Mouse (Mus musculus) splenic B cell, adult 2 months (primary cell): ENCODE data around the gene Taf15.

ENCODE experiments used
- DNase-seq: peaks from one replicate; pipeline ENCODE4 v3.0.0-alpha.2; 2011; ENCODE audit warnings: low read depth, low spot score
- H3K27me3 ChIP-seq: 2 replicates; pipeline ENCODE4 v1.6.1; 2012; ENCODE audit warnings: mild to moderate bottlenecking, low read length, moderate library complexity, mixed read lengths; ENCODE audit not compliant: control insufficient read depth, poor library complexity, insufficient read depth, severe bottlenecking
- H3K36me3 ChIP-seq: 2 replicates; pipeline ENCODE4 v1.6.1; 2012; ENCODE audit warnings: mild to moderate bottlenecking, low read length, moderate library complexity, mixed read lengths; ENCODE audit not compliant: control insufficient read depth, poor library complexity, insufficient read depth, severe bottlenecking

The Taf15 gene

DNA sequence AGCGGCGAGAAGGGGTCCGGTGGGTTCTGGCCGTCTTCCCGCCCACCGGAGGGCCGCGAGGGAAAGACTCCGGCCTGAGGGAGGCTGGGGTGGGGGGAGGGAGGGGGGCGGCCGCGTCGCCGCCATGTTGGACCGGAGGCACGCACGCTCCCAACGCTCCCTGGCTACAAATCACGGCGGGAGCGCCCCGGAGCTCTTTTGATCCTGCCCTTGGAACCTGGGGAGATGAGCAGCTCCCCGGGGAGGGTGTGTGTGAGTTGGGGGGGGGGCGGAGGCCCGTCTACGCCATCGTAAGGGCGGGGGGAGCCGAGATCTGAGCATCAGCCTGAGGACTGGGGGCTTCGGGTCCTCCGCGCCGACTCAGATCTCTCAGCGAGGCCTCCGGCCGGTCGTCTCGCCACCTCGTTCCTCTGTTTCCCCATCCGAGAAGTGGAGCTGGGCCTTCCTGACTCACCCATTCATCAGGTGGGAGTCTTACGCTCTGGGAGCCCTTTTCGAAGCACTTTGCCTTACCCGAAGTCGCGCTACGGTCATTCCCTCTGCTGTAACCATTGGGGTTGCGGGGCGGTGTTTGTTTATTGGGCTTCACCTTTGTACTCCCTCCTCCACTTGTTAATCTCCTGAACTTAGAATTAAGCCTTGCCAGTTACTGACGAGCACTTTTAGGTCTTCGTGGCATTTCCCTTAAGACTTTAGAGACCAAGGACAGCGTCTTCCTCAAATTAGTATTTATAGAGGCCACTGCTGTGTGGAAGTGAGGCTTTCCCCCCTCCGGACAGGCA is 540 bp downstream of the Taf15 start:
- no peaks in the 10 kb centered on the region for H3K27me3 ChIP-seq
- no peaks in the 10 kb centered on the region for H3K36me3 ChIP-seq
- no peak for DNase-seq

DNA sequence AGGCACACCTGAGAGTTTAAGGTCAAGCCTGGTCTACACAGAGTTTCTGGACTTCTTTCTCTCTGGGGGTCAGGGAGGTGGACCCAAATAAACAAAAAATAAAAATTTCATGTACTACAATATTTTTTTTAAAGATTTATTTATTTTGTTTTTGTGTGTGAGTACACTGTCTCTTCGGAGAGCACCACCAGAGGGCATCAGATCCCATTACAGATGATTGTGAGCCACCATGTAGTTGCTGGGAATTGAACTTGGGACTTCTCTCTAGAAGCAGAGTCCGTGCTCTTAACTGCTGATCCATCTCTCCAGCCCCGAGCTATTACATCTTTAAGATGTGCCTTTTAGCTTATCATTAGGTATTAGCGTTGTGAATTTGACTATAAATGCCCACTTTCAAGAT is 18.6 kb downstream of the Taf15 start:
- DNase-seq = peak; percentile 40
- H3K36me3 ChIP-seq = peaks cover 8% of the 10 kb centered on the region; the same call in 1 of the 2 replicates
- no peaks in the 10 kb centered on the region for H3K27me3 ChIP-seq

DNA sequence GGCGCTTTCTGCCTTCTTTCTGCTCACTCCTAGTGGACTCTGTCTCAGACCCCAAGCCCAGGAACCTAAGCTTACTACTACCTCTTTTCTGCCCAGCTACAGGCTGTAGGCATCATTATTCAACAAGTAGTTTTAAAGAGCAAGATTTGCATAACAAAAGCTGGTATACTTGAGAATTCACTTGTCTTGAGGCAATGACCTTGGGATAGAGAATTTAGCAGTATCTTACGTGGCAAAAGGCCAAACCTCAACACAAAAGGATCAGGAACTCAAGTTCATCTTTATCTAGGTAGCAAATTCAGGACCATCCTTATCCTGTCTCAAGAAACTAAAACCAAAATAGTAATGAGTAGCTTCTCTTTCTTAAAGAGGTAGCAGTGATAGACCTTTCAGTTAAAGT is 22.7 kb downstream of the Taf15 start:
- peaks cover 12% of the 10 kb centered on the region; the same call in 1 of the 2 replicates for H3K36me3 ChIP-seq
- no peak for DNase-seq
- H3K27me3 ChIP-seq = no peaks in the 10 kb centered on the region

DNA sequence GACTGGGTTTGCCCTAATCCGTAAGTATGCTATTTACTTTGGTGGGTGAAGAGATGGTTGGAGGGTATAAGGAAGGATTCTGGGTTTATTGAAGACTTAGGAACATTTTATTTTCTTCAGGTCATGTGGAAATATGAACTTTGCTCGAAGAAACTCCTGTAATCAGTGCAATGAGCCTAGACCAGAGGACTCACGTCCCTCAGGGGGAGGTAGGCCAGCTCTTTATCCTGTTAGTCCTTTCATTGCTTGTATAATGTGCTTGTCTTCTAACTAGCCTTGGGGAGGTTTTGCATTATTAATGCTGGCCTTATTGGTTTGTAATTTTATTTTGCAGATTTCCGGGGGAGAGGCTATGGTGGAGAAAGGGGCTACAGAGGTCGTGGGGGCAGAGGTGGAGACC is 31.4 kb downstream of the Taf15 start:
- Histone ChIP-seq H3K27me3 (no peaks in the 10 kb centered on the region), H3K36me3 (peaks cover 14% of the 10 kb centered on the region; the same call in 1 of the 2 replicates)
- no peak for DNase-seq

DNA sequence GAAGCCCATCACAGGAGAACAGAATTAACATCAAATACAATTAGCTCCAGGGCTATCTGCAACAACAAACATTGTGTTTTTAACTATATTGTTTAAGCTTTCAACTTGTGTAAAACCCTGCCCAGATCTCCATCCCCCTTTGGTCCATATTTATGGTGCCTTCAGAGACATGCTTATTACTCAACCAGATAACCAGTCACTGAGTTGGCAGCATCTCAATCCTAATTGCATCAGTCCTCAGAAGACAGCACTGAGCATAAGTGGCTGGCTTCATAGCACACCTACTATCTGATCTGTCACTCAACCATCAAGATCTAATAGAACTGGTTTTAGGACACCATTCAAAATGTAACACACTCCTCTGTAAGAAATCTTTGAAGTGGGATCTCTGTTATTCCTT is 36.6 kb downstream of the Taf15 start:
- no peaks in the 10 kb centered on the region for H3K27me3 ChIP-seq
- DNase-seq = no peak
- peaks cover 2% of the 10 kb centered on the region; the same call in 1 of the 2 replicates for H3K36me3 ChIP-seq

DNA sequence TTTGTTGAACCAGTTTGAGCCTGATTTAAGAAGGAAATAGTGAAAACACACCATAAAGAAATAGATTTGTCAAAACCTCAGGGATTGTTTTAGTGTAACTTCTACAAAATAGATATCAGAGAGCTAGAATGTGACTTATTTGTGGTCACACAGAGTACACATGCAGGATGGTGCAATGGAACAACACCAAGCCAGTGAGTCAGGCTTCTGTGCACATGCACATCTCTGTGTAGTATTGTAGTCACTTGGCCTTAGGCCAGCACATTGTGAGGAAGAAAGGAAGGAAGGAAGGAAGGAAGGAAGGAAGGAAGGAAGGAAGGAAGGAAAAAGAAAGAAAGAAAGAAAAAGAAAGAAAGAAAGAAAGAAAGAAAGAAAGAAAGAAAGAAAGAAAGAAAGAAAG is 44.3 kb downstream of the Taf15 start:
- no peak for DNase-seq
- no peaks in the 10 kb centered on the region for H3K27me3 ChIP-seq
- H3K36me3 ChIP-seq = no peaks in the 10 kb centered on the region; the same call in none of the 2 replicates

DNA sequence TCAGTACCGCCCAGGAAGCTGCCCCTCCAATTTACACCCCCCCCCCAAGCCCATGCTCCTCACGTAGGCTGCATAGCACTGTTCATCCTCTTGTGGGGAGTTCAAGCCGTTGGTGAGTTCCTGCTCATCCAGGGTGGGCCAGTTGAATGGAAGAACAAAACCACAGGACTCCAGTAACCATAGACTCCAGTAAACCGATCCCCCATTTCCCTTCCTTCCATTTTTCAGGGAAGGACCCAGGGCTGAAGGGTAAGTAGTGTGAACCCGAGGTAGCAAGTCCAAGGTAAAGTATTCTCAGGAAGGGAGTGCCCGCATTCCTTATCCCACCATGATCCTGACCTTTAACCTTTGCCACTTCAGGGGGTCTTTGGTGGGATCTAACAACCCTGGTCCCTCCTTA is 45.5 kb downstream of the Taf15 start:
- DNase-seq = no peak
- H3K36me3 ChIP-seq = no peaks in the 10 kb centered on the region; the same call in none of the 2 replicates

DNA sequence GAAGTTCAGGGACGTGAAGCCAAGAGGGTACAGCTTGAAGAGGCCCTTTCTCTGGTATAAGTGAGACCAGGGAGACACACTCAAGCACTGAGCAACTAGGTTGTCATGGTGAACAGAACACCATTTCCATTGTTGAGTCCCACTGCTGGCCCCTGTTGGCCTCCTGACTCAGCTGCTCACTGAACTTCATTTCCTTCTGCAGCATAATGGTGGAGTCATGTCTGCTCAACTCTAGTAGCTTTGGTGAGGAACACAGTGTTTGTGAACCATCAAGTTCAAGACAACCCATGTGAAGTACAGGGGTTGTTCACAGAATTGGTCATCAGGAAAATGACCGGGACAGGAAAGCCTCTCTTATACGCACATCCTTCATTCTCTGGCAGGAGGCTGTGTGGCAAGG is 49.2 kb downstream of the Taf15 start, which contains the start of gene Heatr9:
TSS of gene Heatr9 (minus strand) at position 101 of the 400 bp plus-strand sequence.
- DNase-seq = no peak
- Histone ChIP-seq H3K27me3 (no peaks in the 10 kb centered on the region), H3K36me3 (no peaks in the 10 kb centered on the region)

More for the DNA sequence above, 45.5 kb downstream of the Taf15 start:
- no peaks in the 10 kb centered on the region for H3K27me3 ChIP-seq

DNA sequence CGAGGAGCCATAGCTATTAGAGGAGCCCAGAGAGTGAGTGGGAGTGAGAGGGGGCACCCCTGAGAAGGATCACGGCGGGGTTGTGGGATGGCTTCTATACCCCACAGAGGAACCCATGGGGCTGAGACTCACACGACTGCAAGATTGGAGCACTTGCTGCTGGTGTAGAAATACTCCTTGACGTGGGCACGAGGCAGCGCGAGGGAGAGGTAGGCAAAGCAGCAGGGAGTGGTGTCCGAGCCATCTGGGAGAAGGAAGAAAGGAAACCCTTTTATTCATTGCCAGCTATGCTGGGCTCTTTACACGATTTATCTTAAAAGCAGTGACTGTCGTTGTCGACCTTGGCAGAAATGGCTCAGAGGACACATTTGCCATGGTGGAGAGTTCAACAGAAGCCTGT is 56.1 kb downstream of the Taf15 start:
- H3K36me3 ChIP-seq = no peaks in the 10 kb centered on the region
- no peaks in the 10 kb centered on the region for H3K27me3 ChIP-seq
- no peak for DNase-seq

DNA sequence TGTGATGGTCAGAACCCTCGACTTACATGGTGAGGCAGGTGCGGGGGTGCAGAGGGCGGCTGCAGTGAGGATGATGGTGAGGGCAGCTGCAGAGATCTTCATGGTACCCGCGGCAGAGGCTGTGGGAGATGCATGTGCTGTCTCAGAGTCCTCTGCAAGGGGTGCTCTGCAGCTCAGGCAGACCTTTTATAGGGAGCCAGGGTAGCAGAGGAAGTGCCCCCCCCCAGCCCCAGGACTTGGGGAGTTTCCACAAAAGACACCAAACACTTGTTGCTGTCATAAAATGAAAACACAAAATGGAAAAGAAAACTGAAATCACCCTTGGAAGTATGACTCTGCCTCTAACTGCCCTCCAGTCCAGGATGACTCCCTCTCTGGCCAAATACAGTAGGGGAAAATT is 57.5 kb downstream of the Taf15 start, which contains the start of gene Ccl5:
TSS of gene Ccl5 (minus strand) at position 159 of the 400 bp plus-strand sequence.
- no peaks in the 10 kb centered on the region for H3K27me3 ChIP-seq
- DNase-seq = no peak
- no peaks in the 10 kb centered on the region for H3K36me3 ChIP-seq

DNA sequence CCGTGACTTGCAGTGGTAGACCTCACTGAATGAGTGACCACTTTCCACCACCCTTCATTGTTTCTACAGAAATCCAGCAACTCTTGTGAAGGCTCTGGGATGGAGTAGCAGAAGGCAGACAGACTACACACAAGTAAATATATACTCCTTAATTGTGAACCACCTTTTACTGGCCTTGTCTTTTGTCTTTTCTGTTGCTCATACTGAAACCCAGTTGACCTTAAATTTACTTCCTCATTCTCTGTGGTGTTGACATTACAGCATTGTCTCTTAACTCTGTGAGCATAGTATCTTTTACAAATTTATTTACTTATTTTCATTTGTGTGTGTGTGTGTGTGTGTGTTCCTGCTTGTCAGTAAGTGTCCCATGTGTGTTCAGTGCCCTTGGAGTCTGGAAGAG is 60.3 kb downstream of the Taf15 start:
- Histone ChIP-seq H3K36me3 (no peaks in the 10 kb centered on the region), H3K27me3 (no peaks in the 10 kb centered on the region)
- DNase-seq = peak; percentile 20

DNA sequence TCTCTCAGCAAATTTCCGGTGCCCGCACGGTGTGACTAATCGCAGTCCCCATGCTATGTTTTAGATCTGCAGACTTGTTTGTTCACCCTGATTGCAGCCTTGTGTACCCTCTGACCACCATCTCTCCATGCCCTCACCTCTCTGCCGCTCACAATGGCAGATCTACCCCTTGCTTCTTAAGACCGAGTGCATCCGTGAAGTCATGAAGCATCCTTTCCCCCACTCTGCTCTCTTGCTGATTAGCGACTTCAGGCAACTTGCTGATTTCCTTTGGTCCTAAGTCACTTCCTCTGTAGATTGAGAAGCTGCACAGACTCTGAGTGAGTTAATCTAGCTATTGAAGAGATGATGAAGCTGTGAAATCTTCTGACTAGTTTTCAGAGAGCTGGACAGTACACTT is 61.3 kb downstream of the Taf15 start:
- H3K27me3 ChIP-seq = no peaks in the 10 kb centered on the region
- no peak for DNase-seq

DNA sequence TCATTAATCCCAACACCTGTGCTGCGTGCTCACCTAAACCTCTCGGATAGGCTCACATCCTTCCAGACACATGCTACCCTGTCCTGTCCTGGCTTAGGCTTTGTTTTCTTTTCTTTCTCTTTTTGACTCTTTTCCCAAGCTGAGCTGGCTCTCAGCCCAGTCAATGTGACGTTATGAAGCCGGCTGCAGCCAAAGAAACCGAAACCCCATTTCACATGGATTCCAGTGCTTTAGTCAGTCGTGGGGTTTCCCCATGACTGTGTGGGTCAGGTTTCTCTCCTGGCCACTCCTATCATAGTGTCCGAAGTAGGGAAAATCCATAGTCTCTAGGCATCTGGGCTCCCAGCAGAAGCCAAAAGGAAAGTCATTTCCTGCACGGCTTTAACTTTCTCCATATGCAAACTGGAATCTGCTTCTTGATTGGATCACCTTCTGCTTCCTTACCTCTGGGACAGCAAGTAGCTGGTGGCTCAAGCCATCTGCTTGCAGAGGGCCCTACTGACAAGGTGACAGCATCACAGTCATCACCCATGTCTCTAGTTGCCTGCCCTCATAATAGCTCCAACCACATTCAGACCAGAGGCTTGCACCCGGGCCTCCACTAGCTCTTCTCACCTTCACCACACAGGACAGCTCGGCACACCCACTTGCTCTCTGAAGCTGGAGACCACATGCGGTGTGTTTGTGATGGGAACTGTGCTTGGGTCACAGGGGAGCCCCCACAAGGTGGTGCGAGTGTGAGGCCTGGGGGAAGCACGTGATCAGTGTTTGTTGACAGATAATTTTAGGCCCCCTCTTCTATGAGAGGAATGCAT is 61.9 kb downstream of the Taf15 start:
- Histone ChIP-seq H3K36me3 (no peaks in the 10 kb centered on the region), H3K27me3 (no peaks in the 10 kb centered on the region)
- no peak for DNase-seq

More for the DNA sequence above, 61.3 kb downstream of the Taf15 start:
- no peaks in the 10 kb centered on the region for H3K36me3 ChIP-seq

DNA sequence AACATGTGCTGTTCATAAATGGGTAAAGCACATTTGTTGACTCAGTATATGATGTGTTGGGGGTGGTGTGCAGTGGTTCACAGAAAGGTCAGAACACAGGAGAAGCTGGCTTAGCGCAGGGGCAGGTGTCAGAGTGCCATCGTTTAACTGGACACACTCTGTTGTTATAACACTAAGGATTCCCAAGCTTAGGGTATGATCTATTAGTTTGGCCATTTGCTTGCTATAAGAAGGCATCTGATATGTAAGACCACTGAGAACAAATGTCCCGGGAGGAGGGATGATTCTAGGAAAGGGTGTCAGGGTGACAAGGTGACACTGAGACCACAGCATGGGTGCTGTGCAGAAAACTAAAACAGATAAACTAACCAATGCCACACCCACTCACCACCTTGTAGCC is 63.9 kb downstream of the Taf15 start:
- H3K27me3 ChIP-seq = no peaks in the 10 kb centered on the region
- no peak for DNase-seq
- H3K36me3 ChIP-seq = no peaks in the 10 kb centered on the region

DNA sequence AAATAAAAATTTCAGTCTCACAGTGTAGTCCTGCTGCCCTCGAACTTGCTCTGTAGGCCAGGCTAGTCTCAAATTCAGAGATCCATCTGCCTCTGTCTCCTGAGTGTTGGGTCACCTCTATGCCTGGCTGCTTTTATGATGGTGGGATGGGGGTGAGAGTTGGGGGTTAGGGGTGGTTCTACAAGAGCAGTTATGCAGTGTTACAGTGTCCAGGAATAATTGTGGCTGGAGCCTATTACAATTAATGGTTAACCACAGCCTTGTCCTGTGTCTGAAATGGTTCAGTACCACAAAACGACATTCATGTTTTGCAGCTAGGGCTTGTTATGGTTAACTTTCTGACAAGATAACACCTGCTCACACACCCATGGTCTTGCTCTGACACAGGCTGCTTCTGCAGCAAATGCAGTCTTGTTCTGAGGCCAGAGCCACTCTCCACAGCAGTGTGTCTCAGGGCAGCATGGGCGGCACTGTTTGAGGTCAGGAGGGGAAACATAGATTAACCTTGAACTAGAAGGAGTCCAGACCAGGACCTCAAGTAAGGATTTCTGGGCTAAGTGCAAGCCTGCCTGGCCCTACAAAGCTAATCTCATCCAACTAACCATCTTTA is 65.9 kb downstream of the Taf15 start:
- no peaks in the 10 kb centered on the region for H3K36me3 ChIP-seq
- no peaks in the 10 kb centered on the region for H3K27me3 ChIP-seq
- DNase-seq = no peak
